20 mouse cellular contexts compared by ENCODE assay signal in the genomic region with DNA sequence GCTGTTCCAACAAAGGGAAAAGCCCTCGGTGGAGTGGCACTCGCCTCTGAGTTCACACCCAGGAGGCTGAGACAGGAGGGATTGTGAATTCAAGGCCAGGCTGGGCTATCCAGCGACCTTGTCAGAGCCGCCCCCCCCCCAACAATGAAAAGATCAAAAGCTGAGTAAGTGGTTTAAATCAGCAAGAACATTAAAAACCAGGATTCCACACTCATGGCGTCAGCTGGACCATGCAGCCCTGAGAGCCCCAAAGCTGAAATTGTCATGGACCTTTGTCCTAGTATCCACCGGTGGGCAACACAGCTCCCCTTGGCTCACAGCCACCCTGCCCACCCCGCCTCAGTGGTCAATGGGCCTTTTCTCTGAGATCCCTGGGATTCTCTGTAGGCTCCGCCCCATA.
"Had no signal": no experiment of that assay in that cellular context is flagged by ENCODE, and none has a peak within 500 bp of the region (broad histone marks: within the 10 kb centered on the region; RNA-seq: fewer than 3 reads in every experiment).

No protein-coding gene starts in this region.

- H3K9me3 ChIP-seq: kidney, embryonic 15.5 days; midbrain, embryonic 12.5 days; midbrain, embryonic 15.5 days; neural tube, embryonic 15.5 days had no signal

- H3K27ac ChIP-seq: kidney, embryonic 15.5 days; left cerebral cortex, adult 2 months; limb, embryonic 12.5 days; limb, embryonic 15.5 days; liver, embryonic 14.5 days; midbrain, embryonic 12.5 days; midbrain, embryonic 15.5 days; neural tube, embryonic 12.5 days; neural tube, embryonic 15.5 days; stomach, postnatal 0 days had no signal

- H3K4me3 ChIP-seq: kidney, embryonic 15.5 days; left cerebral cortex, adult 2 months; limb, embryonic 12.5 days; limb, embryonic 15.5 days; megakaryocyte, embryonic 14.5 days; midbrain, embryonic 12.5 days; midbrain, embryonic 15.5 days; neural tube, embryonic 12.5 days; neural tube, embryonic 15.5 days had no signal

- H3K27me3 ChIP-seq: kidney, embryonic 15.5 days; limb, embryonic 15.5 days; megakaryocyte, embryonic 14.5 days; midbrain, embryonic 15.5 days; neural tube, embryonic 12.5 days; neural tube, embryonic 15.5 days had no signal

- DNase-seq: kidney, adult 11 months; kidney, adult 8-10 months; kidney, postnatal 10 days; kidney, postnatal 36 days; layer of hippocampus, adult 9-11 months; liver, postnatal 0 days; lung, embryonic 14.5 days; lung, postnatal 36 days; thymus, postnatal 25 days had no signal

- H3K4me1 ChIP-seq: megakaryocyte, embryonic 14.5 days; midbrain, embryonic 12.5 days; midbrain, embryonic 15.5 days; neural tube, embryonic 12.5 days had no signal

- H3K36me3 ChIP-seq: kidney, embryonic 15.5 days; limb, embryonic 12.5 days; limb, embryonic 15.5 days; midbrain, embryonic 12.5 days; midbrain, embryonic 15.5 days; neural tube, embryonic 12.5 days; neural tube, embryonic 15.5 days had no signal
